Mouse (Mus musculus) induced T-regulatory cell, adult 2 months (primary cell): ENCODE results near the gene Glt1d1.

Experiments
- DNase-seq: peaks from one replicate; pipeline ENCODE4 v3.0.0-alpha.2; 2012; ENCODE audit warnings: low read depth

Glt1d1 gene

DNA sequence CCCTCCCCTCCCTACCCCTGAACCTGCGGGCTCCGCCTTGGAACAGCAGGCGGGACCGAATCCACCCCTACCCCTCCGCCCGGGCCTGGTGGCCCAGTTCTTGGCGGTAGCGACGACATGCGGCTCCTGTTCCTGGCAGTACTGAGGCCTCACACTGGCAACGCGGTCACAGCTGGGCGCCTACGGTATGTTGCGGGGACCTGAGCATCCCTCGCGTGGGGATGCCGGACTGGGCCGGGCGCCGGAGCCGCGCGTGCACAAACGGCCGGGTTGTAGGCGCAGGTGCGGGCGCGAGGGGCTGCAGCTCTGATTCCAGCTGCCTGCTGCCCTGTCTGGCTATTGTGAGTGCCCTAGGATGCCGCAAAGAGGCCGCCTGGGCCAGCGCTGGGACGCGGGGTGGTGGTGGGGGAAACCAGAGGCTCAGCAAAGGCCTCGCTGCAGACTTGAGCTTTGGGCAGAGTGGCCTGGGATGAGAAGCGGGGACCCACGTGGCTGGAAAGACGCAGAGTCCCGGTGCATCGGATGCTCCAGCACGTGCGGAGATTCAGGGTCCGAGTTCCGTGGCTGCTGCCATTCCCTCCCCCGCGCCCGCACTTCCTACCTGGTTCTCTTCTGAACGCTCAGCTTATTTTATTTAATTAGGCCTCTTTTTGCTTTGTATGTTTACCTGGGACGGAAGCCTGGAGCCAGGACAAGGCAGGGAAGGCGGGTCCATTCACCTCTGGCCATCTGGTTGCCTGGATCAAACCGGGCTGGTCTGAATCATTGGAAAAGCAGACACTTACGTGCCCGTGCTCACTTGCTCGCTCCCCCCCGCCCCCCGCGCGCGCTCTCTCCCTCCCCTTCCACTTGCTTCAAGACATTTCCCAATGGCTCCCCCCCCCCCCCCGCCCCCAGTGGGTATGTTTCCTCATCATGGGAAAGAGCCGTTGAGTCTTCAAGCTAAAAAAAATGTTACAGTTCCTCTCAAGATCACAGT lies at the start of gene Glt1d1, which contains the start of gene Slc15a4:
Gene Glt1d1, plus strand, starts transcription at position 96 of the 979 bp plus-strand sequence.
Gene Slc15a4, minus strand, starts transcription at position 731 of the 979 bp plus-strand sequence.
- DNase-seq: no peak

DNA sequence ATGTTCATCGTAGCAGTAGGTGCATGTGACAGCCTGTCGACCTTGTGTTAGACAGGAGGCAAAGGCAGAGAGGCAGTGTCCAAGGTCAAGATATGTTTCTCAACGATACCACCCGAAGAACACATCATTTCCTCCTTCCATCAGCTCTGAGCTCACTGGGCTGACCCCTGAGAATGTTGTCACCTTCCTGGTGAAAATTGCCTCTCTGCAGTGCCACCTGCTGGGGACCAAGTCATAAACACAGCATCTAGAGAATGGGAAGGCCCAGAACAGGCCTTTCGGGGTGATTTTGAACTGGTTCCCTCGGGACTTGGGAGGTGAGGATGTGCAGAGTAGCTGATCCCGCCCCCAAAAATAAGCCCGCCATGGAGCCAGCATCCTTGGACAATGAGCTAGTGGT lies 48.4 kb upstream of the Glt1d1 start:
- DNase-seq: no peak

DNA sequence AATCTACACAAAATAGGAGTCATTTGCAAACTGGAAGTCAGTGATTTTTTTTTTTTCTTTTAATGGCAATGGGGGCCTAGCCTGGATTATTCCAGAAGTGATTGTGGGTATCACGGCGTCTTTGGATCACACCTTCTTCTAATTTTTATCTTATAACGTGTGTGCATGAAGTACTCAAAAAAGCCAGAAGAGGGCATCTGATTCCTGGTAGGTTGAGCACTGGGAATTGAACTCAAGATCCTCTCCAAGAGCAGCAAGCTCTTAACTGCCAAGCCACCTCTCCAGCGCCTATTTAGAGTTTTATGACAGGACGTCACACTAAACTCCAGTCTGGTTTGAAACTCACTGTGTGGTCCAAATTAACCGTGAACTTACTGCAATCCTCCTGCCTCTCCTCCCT lies 44.2 kb upstream of the Glt1d1 start:
- peak; percentile 20 for DNase-seq

- DNase-seq: no peak
Measured at GRCm38 (mm10) chr5:127592406-127592805, 39.7 kb upstream of the Glt1d1 start.

DNA sequence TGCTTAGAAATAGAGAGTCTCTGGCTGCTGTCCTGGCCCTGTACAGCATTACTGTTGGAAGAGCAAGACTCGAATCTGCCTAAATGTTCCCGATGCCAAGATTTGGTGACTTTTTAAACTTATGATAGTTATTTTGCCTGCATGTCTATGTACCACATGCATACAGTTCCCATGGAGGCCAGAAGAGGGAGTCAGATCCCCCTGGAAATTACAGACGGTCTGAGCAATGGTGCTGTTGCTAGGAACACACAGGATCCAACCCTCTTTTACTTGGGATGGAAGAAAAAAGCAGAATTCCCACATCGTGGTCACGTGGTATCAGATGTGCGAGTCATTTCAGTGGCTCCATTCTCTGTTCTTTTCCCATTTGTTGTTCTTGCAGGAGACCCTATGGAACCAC lies 39.2 kb upstream of the Glt1d1 start:
- DNase-seq: no peak

- DNase-seq: no peak
Measured at GRCm38 (mm10) chr5:127595676-127596075, 36.4 kb upstream of the Glt1d1 start.

DNA sequence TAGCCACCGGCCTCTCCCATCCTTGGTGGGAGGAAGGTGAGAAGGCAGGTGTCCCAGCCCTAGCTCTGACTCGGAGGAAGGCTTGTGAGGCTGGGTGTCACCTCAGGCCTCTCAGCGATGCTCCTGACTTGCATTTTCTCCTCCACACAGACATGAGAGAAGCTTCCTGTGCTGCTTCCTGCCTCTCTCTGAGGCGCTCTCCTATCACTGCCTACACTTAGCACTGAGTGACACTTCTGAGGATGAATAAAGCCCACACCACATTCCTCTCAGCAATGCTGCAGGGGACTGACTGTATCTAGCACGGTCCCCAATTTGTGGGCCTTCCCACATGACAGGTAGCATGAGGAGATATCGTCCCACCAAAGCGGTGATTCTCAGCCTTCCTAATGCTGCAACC lies 35.2 kb upstream of the Glt1d1 start:
- DNase-seq: no peak

- DNase-seq: no peak
Measured at GRCm38 (mm10) chr5:127602996-127603395, 29.1 kb upstream of the Glt1d1 start.

- no peak for DNase-seq
Measured at GRCm38 (mm10) chr5:127607507-127607906, 24.6 kb upstream of the Glt1d1 start.

DNA sequence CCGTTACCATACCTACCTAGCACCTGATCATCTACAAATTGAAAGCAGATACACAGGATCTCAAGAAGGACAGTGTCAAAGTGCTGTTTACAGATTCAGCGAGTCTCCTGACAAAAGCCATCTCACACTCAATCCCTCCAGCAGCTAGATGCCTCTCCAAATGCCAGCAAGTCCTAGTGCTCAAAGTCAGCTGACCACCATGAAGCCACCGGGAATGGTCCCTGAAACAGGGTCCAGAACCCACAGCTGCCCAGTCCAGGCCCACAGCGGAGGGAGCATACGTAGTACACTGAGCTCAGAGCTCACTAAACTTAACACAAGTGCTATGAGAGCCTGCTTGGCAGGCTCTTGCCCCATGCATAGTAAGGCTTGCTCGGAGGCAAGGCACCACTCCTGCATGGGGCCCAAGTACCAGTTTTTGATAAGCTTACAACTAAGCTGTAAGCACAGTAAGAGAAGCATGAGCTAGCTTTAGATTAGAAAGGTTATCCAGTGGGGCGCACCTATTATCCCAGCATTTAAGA lies 22.8 kb upstream of the Glt1d1 start:
- no peak for DNase-seq

GRCm38 (mm10) chr5:127610787-127611509 lies 21.1 kb upstream of the Glt1d1 start:
- DNase-seq: no peak

DNA sequence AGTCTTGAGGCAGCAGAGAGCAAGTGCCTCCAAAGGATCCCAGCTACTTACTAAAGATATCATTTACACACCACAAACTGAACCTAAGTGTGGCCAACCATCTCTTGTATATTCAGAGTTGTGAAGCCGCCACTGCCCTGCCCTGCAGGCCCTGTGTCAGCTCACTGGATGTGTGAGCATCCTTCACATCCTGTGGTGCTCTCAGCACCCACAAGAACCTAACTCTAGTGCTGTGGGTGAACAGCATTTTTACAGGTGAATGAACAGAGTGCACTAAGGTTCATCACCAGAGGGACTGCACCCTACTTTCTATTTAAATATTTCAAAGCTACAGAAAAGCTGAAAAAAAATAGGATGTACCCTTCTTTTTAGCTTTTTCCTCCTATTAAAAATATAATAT lies 20.2 kb upstream of the Glt1d1 start:
- DNase-seq: no peak

DNA sequence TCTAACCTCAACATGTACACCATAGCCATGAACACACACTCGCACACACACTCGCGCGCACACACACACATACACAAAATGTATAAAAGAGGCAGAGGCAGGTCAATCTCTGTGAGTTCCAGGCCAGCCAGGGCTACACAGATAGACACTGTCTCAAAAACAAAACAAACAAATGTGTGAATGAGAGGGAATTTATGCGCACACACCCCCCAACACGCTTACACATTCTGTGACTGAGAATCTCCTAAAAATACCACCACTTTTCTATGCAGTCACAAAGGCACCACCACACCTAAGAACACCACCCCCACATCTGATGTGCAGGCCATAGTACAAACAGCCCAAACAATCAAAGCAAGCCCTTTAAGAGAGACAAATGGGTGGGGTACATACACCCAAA lies 19.7 kb upstream of the Glt1d1 start:
- no peak for DNase-seq

- DNase-seq: no peak
Measured at GRCm38 (mm10) chr5:127615459-127615858, 16.6 kb upstream of the Glt1d1 start.

- peak; percentile 45 for DNase-seq
Measured at GRCm38 (mm10) chr5:127616151-127616550, 15.9 kb upstream of the Glt1d1 start.

- peak; percentile 96 for DNase-seq
Measured at GRCm38 (mm10) chr5:127616884-127617635, 15.0 kb upstream of the Glt1d1 start.

DNA sequence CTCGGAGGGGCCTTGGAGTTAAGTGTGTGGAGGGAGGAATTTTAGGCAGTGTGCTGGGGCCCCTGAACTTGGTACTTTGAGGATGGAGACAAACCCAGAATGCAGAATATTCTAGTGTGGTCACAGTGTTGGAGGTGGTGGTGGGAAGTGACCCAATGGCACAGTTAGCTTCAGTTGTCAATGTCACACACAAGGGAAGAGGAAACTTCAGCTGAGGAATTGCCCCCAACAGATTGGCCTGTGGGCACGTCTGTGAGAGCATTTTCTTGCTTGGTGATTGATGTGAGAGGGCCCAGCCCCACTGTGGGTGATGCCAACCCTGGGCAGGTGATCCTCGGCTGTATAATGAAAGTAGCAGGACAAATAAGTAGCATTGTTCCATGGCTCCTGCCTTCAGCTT lies 13.2 kb upstream of the Glt1d1 start:
- DNase-seq: no peak

DNA sequence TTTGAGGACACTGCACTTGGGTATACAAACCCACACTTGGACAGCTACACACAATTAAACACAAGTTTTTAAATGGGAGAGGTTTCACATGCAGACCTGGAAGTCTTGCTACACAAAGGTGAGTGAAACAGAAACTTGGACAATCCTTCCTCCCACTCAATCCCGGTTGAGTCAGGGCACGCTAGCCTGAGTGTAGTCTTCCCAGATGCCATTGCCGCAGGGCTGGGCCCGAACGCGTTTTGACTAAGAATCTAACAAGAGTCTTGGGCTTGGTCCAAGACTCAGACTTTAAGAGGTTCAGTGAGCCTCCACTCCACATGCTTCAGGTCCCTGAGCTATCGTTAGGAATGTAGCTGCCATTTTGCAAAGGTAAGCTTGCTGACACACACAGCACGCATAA lies 11.7 kb upstream of the Glt1d1 start:
- DNase-seq: no peak

GRCm38 (mm10) chr5:127621108-127621507 lies 11.0 kb upstream of the Glt1d1 start:
- no peak for DNase-seq

DNA sequence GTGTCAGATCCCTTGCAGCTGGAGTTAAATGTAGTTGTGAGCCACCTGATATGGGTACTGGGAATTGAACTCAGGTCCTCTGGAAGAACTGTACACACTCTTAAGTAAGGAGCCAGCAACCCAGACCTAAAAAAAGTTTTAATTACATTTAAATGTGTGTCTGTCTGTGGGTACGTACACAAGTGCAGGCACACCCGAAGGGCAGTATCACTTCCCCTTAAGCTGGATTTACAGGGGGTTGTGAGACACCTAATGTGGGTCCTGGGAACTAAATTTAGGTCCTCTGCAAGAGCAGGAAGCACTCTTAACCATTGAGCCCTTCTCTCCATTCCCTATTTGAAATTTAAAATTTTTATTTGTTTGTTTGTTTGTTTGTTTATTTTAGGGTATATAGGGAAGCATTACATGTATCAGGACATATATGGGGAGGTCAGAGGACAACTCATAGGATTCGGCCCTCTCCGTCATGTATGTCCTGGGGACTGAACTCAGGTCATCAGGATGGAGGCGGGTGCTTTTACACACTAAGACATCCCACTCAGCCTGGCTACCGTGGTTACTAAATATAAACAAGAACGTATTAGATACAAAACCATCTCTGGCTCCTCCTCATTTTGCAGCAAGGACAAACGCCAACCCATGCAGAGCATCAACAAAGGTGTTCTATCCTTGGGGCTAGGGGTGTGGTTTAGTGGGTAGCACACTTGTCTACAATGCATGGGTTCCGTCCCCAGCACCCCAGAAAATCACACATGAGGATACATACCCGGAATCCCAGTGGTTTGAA lies 7.4 kb upstream of the Glt1d1 start:
- no peak for DNase-seq

DNA sequence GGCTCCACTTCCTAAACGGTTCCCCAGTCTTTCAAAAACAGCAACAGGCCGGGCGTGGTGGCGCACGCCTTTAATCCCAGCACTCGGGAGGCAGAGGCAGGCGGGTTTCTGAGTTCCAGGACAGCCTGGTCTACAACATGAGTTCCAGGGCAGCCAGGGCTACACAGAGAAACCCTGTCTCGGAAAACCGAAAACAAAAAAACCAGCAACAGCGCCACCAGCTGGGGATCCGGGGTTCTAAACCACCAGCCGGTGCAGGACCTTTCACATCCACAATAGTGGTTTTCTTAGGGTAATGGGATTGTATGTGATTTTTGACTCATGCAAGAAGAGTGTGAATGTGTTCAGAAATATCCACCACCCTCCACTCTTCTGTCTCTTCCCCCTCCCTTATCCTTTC lies 4.8 kb upstream of the Glt1d1 start:
- DNase-seq: no peak
